10 mouse cellular contexts compared by ENCODE assay signal in the genomic region with DNA sequence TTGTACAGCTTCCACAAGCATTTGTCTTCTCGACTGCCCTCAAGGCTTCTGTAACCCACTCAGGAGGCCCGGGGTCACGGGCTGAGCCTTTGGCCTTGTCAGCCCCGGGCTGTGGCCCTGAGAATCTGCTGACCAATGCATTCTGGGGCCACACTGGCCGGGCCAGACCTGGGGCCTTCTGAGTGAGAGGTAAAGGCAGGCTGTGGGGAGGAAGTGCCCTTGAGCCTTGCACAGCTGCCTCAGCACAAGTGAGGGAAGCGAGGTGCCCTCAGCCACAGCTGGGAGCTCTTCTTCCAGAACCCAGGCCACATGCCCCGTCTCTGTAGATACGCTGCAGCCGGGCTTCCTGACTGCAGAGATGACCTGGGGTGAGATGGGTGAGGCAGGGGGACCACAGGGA. TPM values are rescaled to one million over a fixed set of nuclear protein-coding genes. Genes with fewer than 3 reads are reported as not detected.
DNase-seq lines count a peak whose midpoint lies in the region; ATAC-seq and TF ChIP-seq lines count a peak whose summit lies in the region.
"Had no signal": no experiment of that assay in that cellular context is flagged by ENCODE, and none has a peak within 500 bp of the region (broad histone marks: within the 10 kb centered on the region; RNA-seq: fewer than 3 reads in every experiment).

No protein-coding gene starts in this region.

- no peak for TF ChIP-seq CTCF in intestine, postnatal 0 days (IDR thresholded peaks at IDR 0.05; ENCODE audit: low read depth)
- TF ChIP-seq CTCF in thymus, adult 2 months (IDR thresholded peaks at IDR 0.05; ENCODE audit: borderline replicate concordance, control insufficient read depth, extremely low read depth, insufficient read depth, low read length, poor library complexity) = no peak

- 0 out of 2 replicates have a peak overlapping the region, but pooled peaks have one; percentile 17 for H3K27ac ChIP-seq in lung, embryonic 15.5 days
- peak overlapping the region; percentile 52; the same call in 1 of the 2 replicates for H3K27ac ChIP-seq in intestine, postnatal 0 days (ENCODE audit: low read depth, low read length)
- H3K27ac ChIP-seq in thymus, adult 2 months (ENCODE audit: control insufficient read depth, insufficient read depth, low read length) = peak overlapping the region; percentile 89; the same call in 1 of the 2 replicates
- H3K27ac ChIP-seq: embryonic facial prominence, embryonic 15.5 days; heart, embryonic 15.5 days had no signal

- H3K4me2 ChIP-seq in lung, embryonic 15.5 days = no peak overlapping the region
- no peak overlapping the region for H3K4me2 ChIP-seq in intestine, postnatal 0 days (replicated peaks; ENCODE audit: low read depth)
- H3K4me2 ChIP-seq: embryonic facial prominence, embryonic 15.5 days; heart, embryonic 15.5 days had no signal

- 73% methylated on average over 9 of the region's 9 CpGs for WGBS in lung, embryonic 15.5 days
- WGBS in intestine, postnatal 0 days = 57% methylated on average over 9 of the region's 9 CpGs
- WGBS in thymus, adult 2 months = 40% methylated on average over 9 of the region's 9 CpGs

- ATAC-seq in lung, embryonic 15.5 days (ENCODE audit: borderline replicate concordance, extremely low read depth, low FRiP score, low TSS enrichment) = no peak
- ATAC-seq in intestine, postnatal 0 days = peak; percentile 35
- no peak for ATAC-seq in megakaryocyte-erythroid progenitor cell, adult 5-6 weeks (replicated peaks; ENCODE audit: low FRiP score, low TSS enrichment, poor library complexity, severe bottlenecking)

- peaks cover 21% of the 10 kb centered on the region for H3K4me1 ChIP-seq in lung, embryonic 15.5 days
- H3K4me1 ChIP-seq in intestine, postnatal 0 days (replicated peaks; ENCODE audit: control insufficient read depth, insufficient read depth, low read length) = peaks cover 8% of the 10 kb centered on the region
- peaks cover 39% of the 10 kb centered on the region for H3K4me1 ChIP-seq in thymus, adult 2 months (replicated peaks; ENCODE audit: control insufficient read depth, insufficient read depth, low read length)

- no peak for DNase-seq in lung, postnatal 14 days
- peak; percentile 54 for DNase-seq in adrenal gland, postnatal 25 days
- DNase-seq in thymus, adult 2 months = peak; percentile 73
- no peak for DNase-seq in right cerebral cortex, postnatal 36 days (ENCODE audit: low spot score in 2 of 2)
- DNase-seq: cerebellum, adult 11 months had no signal

- no peak overlapping the region for H3K9ac ChIP-seq in lung, embryonic 15.5 days
- no peak overlapping the region for H3K9ac ChIP-seq in intestine, postnatal 0 days (ENCODE audit: low read depth, low read length)
- H3K9ac ChIP-seq: embryonic facial prominence, embryonic 15.5 days; heart, embryonic 15.5 days had no signal

- no peak for TF ChIP-seq POLR2A in thymus, adult 2 months (IDR thresholded peaks at IDR 0.05; ENCODE audit: control insufficient read depth, extremely low read depth, insufficient read depth, low read length, poor library complexity)

- no peak overlapping the region for H3K4me3 ChIP-seq in lung, embryonic 15.5 days
- no peak overlapping the region for H3K4me3 ChIP-seq in intestine, postnatal 0 days (ENCODE audit: low read depth, low read length)
- H3K4me3 ChIP-seq in thymus, adult 2 months (ENCODE audit: control insufficient read depth, insufficient read depth, low read length) = no peak overlapping the region
- H3K4me3 ChIP-seq: embryonic facial prominence, embryonic 15.5 days; heart, embryonic 15.5 days had no signal

- H3K27me3 ChIP-seq in lung, embryonic 15.5 days = no peaks in the 10 kb centered on the region
- H3K27me3 ChIP-seq in intestine, postnatal 0 days (replicated peaks; ENCODE audit: control insufficient read depth, insufficient read depth, low read length) = no peaks in the 10 kb centered on the region
- H3K27me3 ChIP-seq in thymus, adult 2 months (ENCODE audit: control insufficient read depth, insufficient read depth, low read length) = no peaks in the 10 kb centered on the region

- H3K9me3 ChIP-seq in lung, embryonic 15.5 days = no peaks in the 10 kb centered on the region
- H3K9me3 ChIP-seq in intestine, postnatal 0 days (ENCODE audit: control insufficient read depth) = no peaks in the 10 kb centered on the region
- H3K9me3 ChIP-seq: embryonic facial prominence, embryonic 15.5 days; heart, embryonic 15.5 days had no signal

- H3K36me3 ChIP-seq in lung, embryonic 15.5 days = no peaks in the 10 kb centered on the region
- peaks cover 73% of the 10 kb centered on the region for H3K36me3 ChIP-seq in intestine, postnatal 0 days (ENCODE audit: control insufficient read depth, insufficient read depth)
- H3K36me3 ChIP-seq in thymus, adult 2 months (ENCODE audit: control insufficient read depth, insufficient read depth, low read length) = no peaks in the 10 kb centered on the region
- H3K36me3 ChIP-seq: embryonic facial prominence, embryonic 15.5 days; heart, embryonic 15.5 days had no signal

RNA-seq across cellular contexts. Expression of a gene that starts 14.5 kb away (rescaled TPM):
- polyA plus RNA-seq in lung, embryonic 15.5 days (2015; fragmentation: Nextera tagmentation; extraction: Ambion mirVana) = 16.4 and 18.1 TPM in 2 replicates
- 26.9 and 51.2 TPM in 2 replicates for total RNA-seq in adrenal gland, postnatal 25 days (2021)
- polyA plus RNA-seq in intestine, postnatal 0 days (2015; fragmentation: Nextera tagmentation; extraction: Ambion mirVana) = 79.5 and 92.3 TPM in 2 replicates
- polyA plus RNA-seq in thymus, adult 2 months (2012; rRNA removed) = 105 and 109 TPM in 2 replicates
- 1.0 and 1.3 TPM in 2 replicates for total RNA-seq in megakaryocyte-erythroid progenitor cell, adult 5-6 weeks (2014; fragmentation: Nextera tagmentation)
- 3.7 and 6.9 TPM in 2 replicates for total RNA-seq in megakaryocyte-erythroid progenitor cell, adult 5-6 weeks (2017)

Comparison
In these comparisons a context has a peak if more than half of its experiments do, and no peak if none do; other contexts are left out.
1. H3K27ac ChIP-seq: peak in every context shown above with its lines; median percentile 89 in thymus, adult 2 months; 52 in intestine, postnatal 0 days; 17 in lung, embryonic 15.5 days.
2. DNase-seq: peak in adrenal gland, postnatal 25 days (single experiment) and thymus, adult 2 months (single experiment); none in lung, postnatal 14 days (single experiment) and right cerebral cortex, postnatal 36 days (0 of 2).